Mouse (Mus musculus) midbrain, postnatal 0 days (tissue): ENCODE results near the gene Gm42421. TPM values are rescaled to one million over a fixed set of nuclear protein-coding genes. Genes with fewer than 3 reads are reported as not detected.

Source experiments
- ATAC-seq: fragments of 200-750 bp; cut with Nextera tagmentation; 2 replicates; pipeline ENCODE4 v1.8.0; 2017; ENCODE audit warnings: moderate number of reproducible peaks, mild to moderate bottlenecking, moderate TSS enrichment, moderate library complexity; ENCODE audit not compliant: low FRiP score
- DNase-seq: peaks from one replicate; pipeline ENCODE4 v3.0.0-alpha.2; 2015; ENCODE audit warnings: low spot score
- H3K27ac ChIP-seq: fragments of 300-500 bp; sonication (generic); 2 replicates; pipeline ENCODE4 v1.5.1; 2014; ENCODE audit warnings: low read depth, mild to moderate bottlenecking, low read length, mixed read lengths
- H3K27me3 ChIP-seq: fragments of 300-500 bp; sonication (generic); 2 replicates; pipeline ENCODE4 v1.6.1; 2014; ENCODE audit warnings: low read length, control low read depth, mixed read lengths; ENCODE audit not compliant: insufficient read depth
- H3K36me3 ChIP-seq: fragments of 300-500 bp; sonication (generic); 2 replicates; pipeline ENCODE4 v1.6.1; 2014; ENCODE audit warnings: low read length, control low read depth, mixed read lengths; ENCODE audit not compliant: insufficient read depth
- H3K4me1 ChIP-seq: fragments of 300-500 bp; sonication (generic); 2 replicates; pipeline ENCODE4 v1.6.1; 2014; ENCODE audit warnings: mild to moderate bottlenecking, control low read depth, antibody characterized with exemption, low read length, mixed read lengths; ENCODE audit not compliant: insufficient read depth
- H3K4me2 ChIP-seq: fragments of 300-500 bp; sonication (generic); 2 replicates; pipeline ENCODE4 v1.6.1; 2014; ENCODE audit warnings: low read depth, mild to moderate bottlenecking, low read length, mixed read lengths; ENCODE audit not compliant: poor library complexity, severe bottlenecking
- H3K4me3 ChIP-seq: fragments of 300-500 bp; sonication (generic); 2 replicates; pipeline ENCODE4 v1.5.1; 2014; ENCODE audit warnings: low read depth, mild to moderate bottlenecking, low read length, moderate library complexity
- H3K9ac ChIP-seq: fragments of 300-500 bp; sonication (generic); replicated peaks from 2 replicates; pipeline ENCODE4 v1.6.1; 2014; ENCODE audit warnings: mild to moderate bottlenecking, low read length, moderate library complexity, mixed read lengths; ENCODE audit not compliant: poor library complexity, severe bottlenecking
- H3K9me3 ChIP-seq: fragments of 300-500 bp; sonication (generic); 2 replicates; pipeline ENCODE4 v1.6.1; 2016; ENCODE audit warnings: low read length, control low read depth
- CTCF ChIP-seq: IDR thresholded peaks from 2 replicates; pipeline ENCODE4 v1.5.1; 2016; ENCODE audit warnings: antibody characterized with exemption, mild to moderate bottlenecking
- WGBS: fragments of 180-500 bp; shearing (Covaris S2); extraction: QIAGEN DNeasy Blood & Tissue Kit; methylation state at CpG from one replicate; pipeline ENCODE4 v1.1.7; 2014; 5-methylcytosine and 5-hydroxymethylcytosine counted together
- polyA plus RNA-seq: library from polyadenylated mRNA; unstranded; fragments of >200 nt; fragmentation: Nextera tagmentation; extraction: Ambion mirVana; gene quantifications from 2 replicates; pipeline ENCODE4 v1.2.1, GENCODE M21; 2015
- total RNA-seq: library from RNA; depleted of rRNA; stranded (reverse); fragments of >200 nt; gene quantifications from 2 replicates; pipeline ENCODE4 v1.2.3, GENCODE M21; 2014

The Gm42421 gene
- total and polyA plus RNA-seq, 2 experiments from 2014 or later: 2.4 TPM; not detected in 1

DNA sequence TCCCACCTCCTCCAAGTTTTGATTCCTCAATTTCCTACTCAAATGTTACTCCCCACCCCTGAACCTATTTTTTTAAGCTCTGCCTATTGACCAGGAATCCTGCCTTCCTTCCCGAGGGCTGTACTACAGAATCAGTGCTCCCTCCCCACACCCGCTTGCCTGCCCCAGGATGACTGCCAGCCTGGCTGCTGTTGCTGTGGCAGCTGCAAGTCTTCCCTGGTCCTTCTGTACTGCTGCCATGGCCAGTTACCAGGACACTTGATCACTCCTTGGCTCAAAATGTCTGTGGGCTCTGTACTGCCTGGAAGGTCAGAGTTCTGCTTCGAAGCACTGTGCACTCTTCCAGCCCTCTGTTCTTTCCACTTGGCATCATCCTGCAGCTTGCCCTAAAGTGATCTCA is 25.9 kb upstream of the Gm42421 start:
- ATAC-seq (no peak), DNase-seq (peak; percentile 51)
- Histone ChIP-seq H3K27me3 (no peaks in the 10 kb centered on the region), H3K4me3 (no peak overlapping the region), H3K9ac (no peak overlapping the region), H3K36me3 (peaks cover 79% of the 10 kb centered on the region), H3K4me1 (no peaks in the 10 kb centered on the region), H3K9me3 (no peaks in the 10 kb centered on the region), H3K4me2 (no peak overlapping the region), H3K27ac (no peak overlapping the region)
- 84% methylated on average over 3 of the region's 3 CpGs for WGBS
- no peak for TF ChIP-seq CTCF

DNA sequence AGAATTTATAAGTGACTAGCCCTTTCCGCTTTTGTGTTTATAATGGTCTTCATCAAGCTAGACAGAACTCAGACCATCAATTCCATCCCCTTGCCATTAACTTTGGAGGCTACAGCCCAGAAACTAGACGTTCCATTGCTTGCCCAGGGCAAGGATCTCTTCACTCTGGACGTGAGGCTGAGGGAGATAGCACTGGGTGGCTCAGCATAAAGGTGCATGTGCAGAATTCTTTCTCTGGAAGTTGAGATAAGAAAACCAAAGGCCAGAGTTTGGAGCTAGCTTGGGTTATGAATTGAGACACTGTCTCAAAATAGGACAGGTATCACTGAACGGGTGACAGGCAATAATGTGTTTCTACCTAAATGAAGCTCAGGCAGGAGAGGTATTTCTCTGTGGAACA is 24.2 kb upstream of the Gm42421 start:
- WGBS: 90% methylated on average over 4 of the region's 4 CpGs
- Histone ChIP-seq H3K9ac (no peak overlapping the region), H3K36me3 (peaks cover 69% of the 10 kb centered on the region), H3K27ac (no peak overlapping the region), H3K4me3 (no peak overlapping the region), H3K9me3 (no peaks in the 10 kb centered on the region), H3K4me1 (0 out of 2 replicates have a peak, but pooled peaks cover 2% of the 10 kb centered on the region), H3K27me3 (no peaks in the 10 kb centered on the region), H3K4me2 (no peak overlapping the region)
- no peak for TF ChIP-seq CTCF
- DNase-seq (no peak), ATAC-seq (no peak)

DNA sequence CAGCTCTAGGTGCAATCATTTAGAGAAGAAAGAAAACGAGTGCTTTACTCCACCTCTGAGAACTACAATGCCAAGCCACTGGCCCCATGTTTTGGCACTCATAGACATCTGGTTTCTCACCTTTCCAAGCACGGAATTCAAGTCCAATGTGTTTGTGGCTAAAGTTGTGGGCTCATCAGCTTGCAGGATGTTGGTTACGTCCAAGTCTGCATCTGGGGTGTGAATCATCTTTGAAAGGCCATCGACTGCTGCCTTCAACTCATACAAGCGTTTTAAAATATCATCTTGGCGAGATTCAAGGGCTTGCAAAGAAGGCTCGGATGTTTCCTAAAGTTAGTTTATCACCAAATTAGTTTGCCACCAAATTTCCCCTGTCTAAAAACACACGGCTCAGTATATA is 21.5 kb upstream of the Gm42421 start:
- H3K9ac ChIP-seq: no peak overlapping the region
- H3K4me3 ChIP-seq: no peak overlapping the region
- no peaks in the 10 kb centered on the region for H3K9me3 ChIP-seq
- H3K4me1 ChIP-seq: peaks cover 11% of the 10 kb centered on the region; the same call in 1 of the 2 replicates
- no peak for TF ChIP-seq CTCF
- DNase-seq (no peak), ATAC-seq (no peak)
- H3K27me3 ChIP-seq: no peaks in the 10 kb centered on the region
- H3K36me3 ChIP-seq: peaks cover 48% of the 10 kb centered on the region
- H3K27ac ChIP-seq: no peak overlapping the region
- WGBS: 92% methylated on average over 8 of the region's 8 CpGs
- no peak overlapping the region for H3K4me2 ChIP-seq

- Histone ChIP-seq H3K27me3 (no peaks in the 10 kb centered on the region), H3K4me3 (peak overlapping the region; percentile 53), H3K4me1 (peaks cover 11% of the 10 kb centered on the region; the same call in 1 of the 2 replicates), H3K9me3 (no peaks in the 10 kb centered on the region), H3K36me3 (peaks cover 23% of the 10 kb centered on the region), H3K4me2 (peak overlapping the region; percentile 59), H3K27ac (peak overlapping the region; percentile 75), H3K9ac (peak overlapping the region; percentile 37)
- no peak for DNase-seq
- TF ChIP-seq CTCF: no peak
- ATAC-seq: no peak
- WGBS: 3% methylated on average over 9 of the region's 9 CpGs
Observed at GRCm38 (mm10) chr5:143908926-143909325, 19.0 kb upstream of the Gm42421 start.

- Histone ChIP-seq H3K27ac (peak within 1 kb of the TSS; percentile 75), H3K9ac (peak within 1 kb of the TSS; percentile 42), H3K36me3 (peaks cover 22% of the 10 kb centered on the region), H3K9me3 (no peaks in the 10 kb centered on the region), H3K4me3 (peak within 1 kb of the TSS; percentile 53), H3K27me3 (no peaks in the 10 kb centered on the region), H3K4me1 (peaks cover 11% of the 10 kb centered on the region; the same call in 1 of the 2 replicates), H3K4me2 (peak within 1 kb of the TSS; percentile 64)
- DNase-seq: peak; percentile 99
- WGBS: under 1% methylated on average over 70 of the region's 70 CpGs
- peak; percentile 100 for ATAC-seq
- TF ChIP-seq CTCF: no peak
Observed at GRCm38 (mm10) chr5:143909417-143910400, 18.3 kb upstream of the Gm42421 start, which contains the start of the genes Aimp2 and Pms2. TSS of gene Aimp2 (minus strand) at chr5:143909847. TSS of gene Pms2 (plus strand) at chr5:143909964.

- Histone ChIP-seq H3K36me3 (peaks cover 40% of the 10 kb centered on the region), H3K4me2 (no peak overlapping the region), H3K4me1 (no peaks in the 10 kb centered on the region), H3K27me3 (no peaks in the 10 kb centered on the region), H3K27ac (no peak overlapping the region), H3K9me3 (no peaks in the 10 kb centered on the region), H3K4me3 (no peak overlapping the region), H3K9ac (no peak overlapping the region)
- 87% methylated on average over 9 of the region's 9 CpGs for WGBS
- TF ChIP-seq CTCF: no peak
- DNase-seq (no peak), ATAC-seq (no peak)
Observed at GRCm38 (mm10) chr5:143916221-143916620, 11.8 kb upstream of the Gm42421 start.
